Mouse (Mus musculus): ENCODE measurements around the gene Fbxo9. TPM values are rescaled to one million over a fixed set of nuclear protein-coding genes. Genes with fewer than 3 reads are reported as not detected.

Gene Fbxo9
- polyA plus RNA-seq, 1 experiment: 16.4 TPM

GRCm38 (mm10) chr9:78113538-78113885, 4.6 kb upstream of the Fbxo9 start:
- Histone ChIP-seq H3K27me3 (ENCODE audit: control insufficient read depth, insufficient read depth, low read length, poor library complexity, severe bottlenecking) (no peaks in the 10 kb centered on the region), H3K4me1 (ENCODE audit: control insufficient read depth, insufficient read depth, low read length) (peaks cover 1% of the 10 kb centered on the region), H3K36me3 (ENCODE audit: control insufficient read depth, insufficient read depth, low read length, poor library complexity, severe bottlenecking) (no peaks in the 10 kb centered on the region), H3K9me3 (replicated peaks; ENCODE audit: control insufficient read depth, insufficient read depth, low read length, poor library complexity, severe bottlenecking) (no peaks in the 10 kb centered on the region), H3K27ac (ENCODE audit: insufficient read depth, low read length) (no peak overlapping the region), H3K4me3 (ENCODE audit: low read depth, low read length) (peak overlapping the region; percentile 82), H3K9ac (ENCODE audit: low read depth, poor library complexity, severe bottlenecking) (peak overlapping the region; percentile 73)
- TF ChIP-seq EP300 (IDR thresholded peaks at IDR 0.05; ENCODE audit: insufficient read depth, low read depth, low read length): no peak

- Histone ChIP-seq H3K9me3 (replicated peaks; ENCODE audit: control insufficient read depth, insufficient read depth, low read length, poor library complexity, severe bottlenecking) (no peaks in the 10 kb centered on the region), H3K27me3 (ENCODE audit: control insufficient read depth, insufficient read depth, low read length, poor library complexity, severe bottlenecking) (no peaks in the 10 kb centered on the region), H3K9ac (ENCODE audit: low read depth, poor library complexity, severe bottlenecking) (peak overlapping the region; percentile 73), H3K4me3 (ENCODE audit: low read depth, low read length) (peak overlapping the region; percentile 82), H3K27ac (ENCODE audit: insufficient read depth, low read length) (no peak overlapping the region), H3K4me1 (ENCODE audit: control insufficient read depth, insufficient read depth, low read length) (peaks cover 1% of the 10 kb centered on the region), H3K36me3 (ENCODE audit: control insufficient read depth, insufficient read depth, low read length, poor library complexity, severe bottlenecking) (no peaks in the 10 kb centered on the region)
- TF ChIP-seq CTCF (IDR thresholded peaks at IDR 0.05; ENCODE audit: low read depth, low read length): peak; percentile 91
- TF ChIP-seq EP300 (IDR thresholded peaks at IDR 0.05; ENCODE audit: insufficient read depth, low read depth, low read length): 0 out of 2 replicates have a peak, but pooled peaks have one; percentile 45
- no peak for TF ChIP-seq POLR2A (IDR thresholded peaks at IDR 0.05; ENCODE audit: insufficient read depth, low read length)
Measured at GRCm38 (mm10) chr9:78112770-78113537, 4.1 kb upstream of the Fbxo9 start.

- no peaks in the 10 kb centered on the region for H3K27me3 ChIP-seq (ENCODE audit: control insufficient read depth, insufficient read depth, low read length, poor library complexity, severe bottlenecking)
Measured at GRCm38 (mm10) chr9:78111456-78111855, 2.6 kb upstream of the Fbxo9 start.

GRCm38 (mm10) chr9:78109656-78110055, 791 bp upstream of the Fbxo9 start:
- peaks cover 1% of the 10 kb centered on the region for H3K4me1 ChIP-seq (ENCODE audit: control insufficient read depth, insufficient read depth, low read length)
- H3K4me3 ChIP-seq (ENCODE audit: low read depth, low read length): no peak overlapping the region
- H3K27me3 ChIP-seq (ENCODE audit: control insufficient read depth, insufficient read depth, low read length, poor library complexity, severe bottlenecking): no peaks in the 10 kb centered on the region
- H3K27ac ChIP-seq (ENCODE audit: insufficient read depth, low read length): no peak overlapping the region
- no peaks in the 10 kb centered on the region for H3K36me3 ChIP-seq (ENCODE audit: control insufficient read depth, insufficient read depth, low read length, poor library complexity, severe bottlenecking)
- TF ChIP-seq EP300 (IDR thresholded peaks at IDR 0.05; ENCODE audit: insufficient read depth, low read depth, low read length): no peak
- H3K9ac ChIP-seq (ENCODE audit: low read depth, poor library complexity, severe bottlenecking): 0 out of 2 replicates have a peak overlapping the region, but pooled peaks have one; percentile 51
- H3K9me3 ChIP-seq (replicated peaks; ENCODE audit: control insufficient read depth, insufficient read depth, low read length, poor library complexity, severe bottlenecking): no peaks in the 10 kb centered on the region

More at GRCm38 (mm10) chr9:78111456-78111855, 2.6 kb upstream of the Fbxo9 start:
- H3K4me1 ChIP-seq (ENCODE audit: control insufficient read depth, insufficient read depth, low read length): peaks cover 1% of the 10 kb centered on the region
- no peak overlapping the region for H3K27ac ChIP-seq (ENCODE audit: insufficient read depth, low read length)
- H3K36me3 ChIP-seq (ENCODE audit: control insufficient read depth, insufficient read depth, low read length, poor library complexity, severe bottlenecking): no peaks in the 10 kb centered on the region
- no peak overlapping the region for H3K4me3 ChIP-seq (ENCODE audit: low read depth, low read length)
- no peak overlapping the region for H3K9ac ChIP-seq (ENCODE audit: low read depth, poor library complexity, severe bottlenecking)
- no peak for TF ChIP-seq CTCF (IDR thresholded peaks at IDR 0.05; ENCODE audit: low read depth, low read length)
- no peak for TF ChIP-seq POLR2A (IDR thresholded peaks at IDR 0.05; ENCODE audit: insufficient read depth, low read length)
- TF ChIP-seq EP300 (IDR thresholded peaks at IDR 0.05; ENCODE audit: insufficient read depth, low read depth, low read length): no peak
- no peaks in the 10 kb centered on the region for H3K9me3 ChIP-seq (replicated peaks; ENCODE audit: control insufficient read depth, insufficient read depth, low read length, poor library complexity, severe bottlenecking)

- Histone ChIP-seq H3K27me3 (ENCODE audit: control insufficient read depth, insufficient read depth, low read length, poor library complexity, severe bottlenecking) (no peaks in the 10 kb centered on the region), H3K9me3 (replicated peaks; ENCODE audit: control insufficient read depth, insufficient read depth, low read length, poor library complexity, severe bottlenecking) (no peaks in the 10 kb centered on the region), H3K4me1 (ENCODE audit: control insufficient read depth, insufficient read depth, low read length) (peaks cover 1% of the 10 kb centered on the region), H3K9ac (ENCODE audit: low read depth, poor library complexity, severe bottlenecking) (peak overlapping the region; percentile 75), H3K27ac (ENCODE audit: insufficient read depth, low read length) (peak overlapping the region; percentile 40), H3K36me3 (ENCODE audit: control insufficient read depth, insufficient read depth, low read length, poor library complexity, severe bottlenecking) (no peaks in the 10 kb centered on the region), H3K4me3 (ENCODE audit: low read depth, low read length) (peak overlapping the region; percentile 64)
- TF ChIP-seq CTCF (IDR thresholded peaks at IDR 0.05; ENCODE audit: low read depth, low read length) (no peak), POLR2A (IDR thresholded peaks at IDR 0.05; ENCODE audit: insufficient read depth, low read length) (peak; percentile 83)
Measured at GRCm38 (mm10) chr9:78107912-78108795, 711 bp downstream of the Fbxo9 start.

GRCm38 (mm10) chr9:78107582-78107911, 1.3 kb downstream of the Fbxo9 start:
- Histone ChIP-seq H3K27ac (ENCODE audit: insufficient read depth, low read length) (no peak overlapping the region), H3K27me3 (ENCODE audit: control insufficient read depth, insufficient read depth, low read length, poor library complexity, severe bottlenecking) (no peaks in the 10 kb centered on the region), H3K9ac (ENCODE audit: low read depth, poor library complexity, severe bottlenecking) (peak overlapping the region; percentile 75), H3K4me1 (ENCODE audit: control insufficient read depth, insufficient read depth, low read length) (peaks cover 1% of the 10 kb centered on the region), H3K36me3 (ENCODE audit: control insufficient read depth, insufficient read depth, low read length, poor library complexity, severe bottlenecking) (no peaks in the 10 kb centered on the region), H3K4me3 (ENCODE audit: low read depth, low read length) (peak overlapping the region; percentile 64), H3K9me3 (replicated peaks; ENCODE audit: control insufficient read depth, insufficient read depth, low read length, poor library complexity, severe bottlenecking) (no peaks in the 10 kb centered on the region)
- TF ChIP-seq EP300 (IDR thresholded peaks at IDR 0.05; ENCODE audit: insufficient read depth, low read depth, low read length): no peak
